Mouse (Mus musculus): ENCODE results near the gene Ocel1.
"Not testable (repeated sequence)": the region's sequence is repeated elsewhere in the genome, so short reads cannot be mapped to it uniquely, and the experiment has no call there.

Ocel1 gene

DNA sequence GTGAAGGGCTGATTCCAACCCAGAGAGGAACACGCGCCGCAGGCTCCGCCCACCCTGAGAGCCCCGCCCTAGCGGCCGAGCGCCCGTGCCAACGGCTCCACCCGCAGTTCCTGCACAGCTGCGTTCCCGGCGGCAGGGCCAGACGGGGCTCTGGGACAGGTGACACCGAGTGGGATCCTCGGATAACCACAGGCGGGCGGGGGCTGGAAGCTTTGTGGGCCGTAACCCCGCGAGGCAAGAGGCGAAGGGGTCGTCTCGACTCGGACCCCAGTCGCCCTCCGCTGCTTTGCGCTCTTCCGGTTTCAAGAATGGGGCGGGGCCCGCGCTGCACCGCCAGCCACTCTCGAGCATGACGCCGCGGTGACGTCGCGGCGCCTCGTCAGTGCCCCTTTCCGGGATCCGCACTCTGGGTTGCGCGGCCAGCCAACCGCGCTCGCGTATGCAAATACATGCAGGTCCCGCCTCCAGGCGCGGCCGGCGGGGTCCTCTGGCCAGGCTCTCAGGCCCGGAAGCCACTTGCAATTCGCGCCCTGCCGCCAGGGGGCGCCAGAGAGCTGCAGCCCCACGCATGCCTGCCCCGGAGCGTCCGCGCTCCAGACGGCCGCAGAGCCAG lies at the start of gene Ocel1:
Ocel1 (plus strand) TSS at position 63 of the 613 bp plus-strand sequence.
- peak; percentile 95 to 99 for DNase-seq (ENCODE audit: low spot score in 2 of 2)

DNA sequence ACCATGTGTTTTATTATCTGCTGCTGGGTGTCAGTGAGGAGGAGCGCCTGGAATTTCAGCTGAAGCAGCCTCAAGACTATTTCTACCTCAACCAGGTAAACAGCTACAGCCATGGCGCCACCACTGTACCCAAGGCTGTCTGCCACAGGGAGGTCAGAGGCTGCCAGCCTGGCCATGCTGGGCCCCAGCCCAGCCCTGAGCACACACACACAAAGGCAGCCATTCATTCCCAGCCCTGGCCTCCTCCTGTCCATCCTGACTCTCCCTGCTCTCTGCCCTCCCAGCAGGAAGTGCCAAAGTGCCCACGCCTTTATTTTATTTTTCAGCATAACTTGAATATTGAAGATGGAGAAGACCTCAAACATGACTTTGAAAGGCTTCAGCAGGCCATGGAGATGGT lies 48.2 kb upstream of the Ocel1 start:
- no peak for DNase-seq (ENCODE audit: low spot score in 2 of 2)

DNA sequence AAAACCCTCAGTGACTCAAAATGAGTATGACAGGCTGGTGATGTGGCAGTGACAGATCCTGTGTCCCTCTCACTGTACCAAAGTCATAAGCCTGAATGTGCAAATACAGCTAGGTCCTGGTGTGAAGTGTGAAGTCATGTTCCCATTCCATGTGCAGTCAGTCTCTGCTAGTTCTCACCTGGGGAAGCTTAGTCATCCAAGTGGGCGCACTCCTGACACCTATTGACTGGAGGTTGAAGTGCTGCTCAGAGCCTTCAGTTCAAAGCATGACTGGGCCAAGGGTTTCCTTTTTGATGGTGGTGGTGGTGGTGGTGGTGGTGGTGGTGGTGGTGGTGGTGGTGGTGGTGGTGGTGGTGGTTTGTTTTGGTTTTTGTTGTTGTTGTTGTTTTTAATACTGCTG lies 46.2 kb upstream of the Ocel1 start:
- peak in 1 of 2 experiments; percentile 17 for DNase-seq (ENCODE audit: low spot score in 2 of 2)

DNA sequence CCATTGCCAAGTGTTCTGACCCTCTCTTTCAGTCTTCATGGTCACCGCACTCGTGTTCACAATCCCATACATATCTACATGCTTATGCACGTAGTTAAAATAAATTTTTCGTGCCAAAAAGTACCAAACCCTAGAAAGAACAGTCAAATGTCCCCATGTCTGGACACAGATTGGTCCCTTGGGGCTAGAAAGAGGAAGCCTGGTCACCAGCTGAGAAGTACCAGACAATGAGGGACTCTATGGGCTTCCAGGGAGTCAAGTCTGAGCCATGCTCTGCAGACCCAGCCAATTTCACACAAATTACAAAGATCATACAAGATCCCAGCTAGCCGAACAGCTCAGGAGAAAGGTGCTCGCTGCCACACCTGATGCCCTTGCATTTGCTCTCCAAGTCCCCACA lies 33.3 kb upstream of the Ocel1 start:
- DNase-seq (ENCODE audit: low spot score in 2 of 2), result not testable (repeated sequence)

DNA sequence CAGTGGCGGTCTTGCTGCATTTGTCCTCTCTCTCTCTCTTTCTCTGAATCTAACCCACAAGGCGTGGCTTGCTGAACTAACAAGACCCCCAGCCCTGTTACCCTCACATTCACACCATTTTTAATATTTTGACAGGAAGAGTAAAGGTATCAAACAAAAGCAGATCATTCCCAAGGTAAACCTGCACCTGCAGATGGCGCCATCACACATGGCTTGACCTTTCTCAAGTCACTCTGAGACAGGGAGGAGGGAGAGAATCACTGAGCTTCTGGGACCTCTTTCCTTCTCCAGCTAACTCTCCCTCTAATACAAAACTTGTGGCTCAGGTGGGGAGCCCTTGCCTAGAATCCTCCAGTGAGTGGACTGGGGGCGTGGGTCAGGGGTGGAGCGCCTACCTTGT lies 30.5 kb upstream of the Ocel1 start:
- no peak for DNase-seq (ENCODE audit: low spot score in 2 of 2)

DNA sequence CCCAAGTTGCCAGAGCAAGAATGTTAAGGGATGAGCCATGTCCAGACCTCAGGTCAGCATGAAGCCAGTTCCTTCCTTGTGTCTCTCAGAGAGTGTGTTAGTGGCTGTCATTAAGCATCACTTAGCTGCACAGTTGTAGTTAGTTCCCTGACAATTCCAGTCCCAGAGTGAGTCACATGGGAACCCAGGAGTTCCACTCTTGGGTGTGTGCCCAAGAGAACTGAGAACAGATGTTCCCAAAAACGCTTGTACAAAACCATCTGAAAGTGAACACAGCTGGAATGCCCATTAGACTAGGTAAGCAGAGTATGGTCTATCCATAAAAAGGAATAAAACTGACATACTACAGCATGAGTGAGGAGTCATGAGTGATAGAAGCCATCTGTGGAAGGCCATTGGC lies 24.5 kb upstream of the Ocel1 start:
- no peak for DNase-seq (ENCODE audit: low spot score in 2 of 2)

DNA sequence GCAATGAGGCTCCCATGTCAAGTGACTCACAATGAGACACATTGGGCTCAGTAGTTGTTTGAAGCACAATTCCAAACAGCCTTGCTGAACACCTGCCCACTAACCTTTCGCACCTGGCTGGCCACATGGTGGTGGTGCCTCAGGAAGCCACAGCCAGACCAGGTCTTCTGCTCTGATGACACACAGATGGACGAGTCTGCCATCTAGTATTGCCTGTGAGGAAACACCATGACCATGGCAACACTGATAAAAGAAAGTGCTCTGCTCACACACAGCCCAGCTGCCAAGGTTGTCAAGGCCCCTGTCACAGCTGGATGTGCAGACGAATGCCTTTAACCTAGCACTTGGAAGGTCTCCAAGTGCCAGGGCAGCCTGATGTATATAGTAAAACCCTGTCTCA lies 20.0 kb upstream of the Ocel1 start:
- no peak for DNase-seq (ENCODE audit: low spot score in 2 of 2)

DNA sequence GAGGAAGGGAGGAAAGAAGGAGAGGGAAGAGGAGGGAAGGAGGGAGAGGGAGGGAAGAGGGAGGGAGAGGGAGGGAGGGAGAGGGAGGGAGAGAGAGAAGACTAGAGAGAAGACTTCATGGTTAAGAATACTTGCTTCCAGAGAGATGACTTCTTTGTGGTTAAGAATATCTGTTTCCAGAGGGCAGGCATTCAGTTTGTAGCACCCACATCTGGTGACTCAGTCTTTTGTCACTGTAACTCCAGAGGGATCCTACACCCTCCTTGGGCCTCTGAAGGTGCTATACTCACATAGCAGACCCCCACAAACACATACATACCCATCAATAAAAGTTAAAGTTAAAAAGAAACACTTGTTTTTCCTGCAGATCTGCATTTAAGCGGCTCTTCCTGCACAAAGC lies 19.6 kb upstream of the Ocel1 start:
- DNase-seq (ENCODE audit: low spot score in 2 of 2), result no peak

DNA sequence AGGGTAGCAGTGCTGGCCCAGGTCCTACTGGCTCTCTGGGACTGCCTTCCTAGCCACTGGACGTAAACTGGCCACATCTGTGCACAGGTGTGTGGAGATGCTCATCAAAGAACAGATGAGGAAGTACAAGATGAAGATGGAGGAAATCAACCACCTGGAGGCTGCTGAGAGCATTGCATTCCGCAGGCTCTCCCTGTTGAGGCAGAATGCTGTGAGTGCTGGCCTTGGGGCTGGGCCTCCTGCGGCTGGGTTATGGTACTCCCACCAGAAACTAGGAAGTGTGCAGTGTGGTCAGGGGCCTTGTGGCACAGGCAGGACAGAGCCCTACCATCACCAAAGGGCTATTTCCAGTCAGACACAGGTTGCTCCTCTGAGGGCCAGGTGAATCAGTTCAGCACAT lies 13.1 kb upstream of the Ocel1 start:
- DNase-seq (ENCODE audit: low spot score in 2 of 2), result no peak

DNA sequence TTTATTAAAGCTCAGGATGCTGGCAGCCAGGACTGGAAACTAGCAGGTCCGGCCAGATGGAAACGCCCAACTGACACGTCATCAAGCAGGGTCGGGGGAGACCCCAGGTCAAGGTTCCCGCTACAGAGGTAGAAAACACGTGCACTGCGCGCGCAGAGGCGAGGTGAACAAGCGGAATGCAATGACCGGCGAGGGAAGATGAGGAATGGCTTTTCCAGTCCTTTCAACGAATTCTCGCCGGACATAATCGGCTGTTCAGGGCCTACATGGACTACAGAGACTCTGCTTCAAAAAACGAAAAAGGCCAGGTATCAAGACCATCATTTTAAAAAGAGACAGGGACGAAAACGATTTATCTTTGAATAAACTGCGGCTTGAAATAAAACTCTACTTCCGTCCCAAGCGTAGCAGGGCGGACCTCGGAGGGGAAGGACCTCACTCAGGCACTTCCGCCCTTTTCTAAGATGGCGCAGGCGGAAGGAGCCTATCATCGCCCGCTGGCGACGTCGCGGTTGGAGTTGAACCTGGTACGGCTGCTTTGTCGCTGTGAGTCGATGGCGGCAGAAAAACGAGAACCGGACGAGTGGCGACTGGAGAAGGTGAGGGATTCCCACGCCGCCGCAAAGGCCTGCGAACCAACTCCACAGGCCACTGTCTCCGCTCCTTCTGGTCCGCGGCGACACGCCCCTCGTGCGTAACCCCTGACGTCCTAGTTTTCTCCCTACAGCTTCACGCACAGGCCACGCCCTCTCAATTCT lies 4.1 kb upstream of the Ocel1 start, which contains the start of gene Use1:
Use1 (plus strand) TSS at position 78 of the 758 bp plus-strand sequence.
- DNase-seq (ENCODE audit: low spot score in 2 of 2), result peak; percentile 95

DNA sequence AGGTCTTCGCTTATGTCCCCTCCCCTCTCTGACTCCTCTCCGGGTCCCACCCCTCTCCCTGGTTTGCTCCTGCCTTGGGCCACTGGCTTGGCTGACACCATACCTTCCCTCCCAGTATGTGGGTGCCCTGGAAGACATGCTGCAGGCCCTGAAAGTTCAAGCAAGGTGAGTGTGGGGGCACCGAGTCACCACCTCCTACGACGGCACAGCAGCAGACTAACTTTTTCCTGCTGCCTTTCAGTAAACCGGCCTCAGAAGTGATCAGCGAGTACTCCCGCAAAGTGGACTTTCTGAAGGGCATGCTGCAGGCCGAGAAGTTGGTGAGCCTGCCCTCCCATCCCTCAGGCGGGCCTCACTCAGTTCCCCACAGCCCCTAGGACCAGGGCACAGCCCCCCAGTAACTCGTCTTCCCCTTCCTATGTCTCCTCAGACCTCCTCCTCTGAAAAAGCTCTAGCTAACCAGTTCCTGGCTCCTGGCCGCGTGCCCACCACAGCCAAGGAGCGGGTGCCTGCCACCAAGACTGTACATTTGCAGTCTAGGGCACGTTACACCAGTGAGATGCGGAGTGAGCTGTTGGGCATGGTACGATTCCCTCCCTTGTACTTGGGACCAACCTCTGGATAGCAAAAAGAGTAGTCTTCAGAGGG lies 3.4 kb upstream of the Ocel1 start:
- no peak for DNase-seq (ENCODE audit: low spot score in 2 of 2)

DNA sequence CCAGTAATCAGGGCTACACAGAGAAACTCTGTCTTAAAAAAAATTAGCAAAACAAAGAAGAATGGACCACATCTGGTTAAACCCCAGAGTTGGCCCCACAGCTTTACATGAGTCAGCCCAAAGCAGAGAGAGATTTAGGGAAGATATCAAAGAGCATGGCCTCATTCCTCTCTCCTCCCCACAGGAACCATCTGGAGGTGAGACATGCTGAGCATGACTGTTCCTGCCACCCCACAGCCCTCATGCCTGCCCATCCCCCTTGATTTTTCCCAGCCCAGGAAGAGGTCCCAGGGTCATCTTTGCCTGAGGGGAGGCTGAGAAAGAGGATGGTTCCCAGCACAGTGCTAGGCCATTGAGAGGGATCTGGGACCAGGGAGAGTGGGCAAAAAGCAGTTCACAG lies 2.7 kb upstream of the Ocel1 start:
- no peak for DNase-seq (ENCODE audit: low spot score in 2 of 2)

DNA sequence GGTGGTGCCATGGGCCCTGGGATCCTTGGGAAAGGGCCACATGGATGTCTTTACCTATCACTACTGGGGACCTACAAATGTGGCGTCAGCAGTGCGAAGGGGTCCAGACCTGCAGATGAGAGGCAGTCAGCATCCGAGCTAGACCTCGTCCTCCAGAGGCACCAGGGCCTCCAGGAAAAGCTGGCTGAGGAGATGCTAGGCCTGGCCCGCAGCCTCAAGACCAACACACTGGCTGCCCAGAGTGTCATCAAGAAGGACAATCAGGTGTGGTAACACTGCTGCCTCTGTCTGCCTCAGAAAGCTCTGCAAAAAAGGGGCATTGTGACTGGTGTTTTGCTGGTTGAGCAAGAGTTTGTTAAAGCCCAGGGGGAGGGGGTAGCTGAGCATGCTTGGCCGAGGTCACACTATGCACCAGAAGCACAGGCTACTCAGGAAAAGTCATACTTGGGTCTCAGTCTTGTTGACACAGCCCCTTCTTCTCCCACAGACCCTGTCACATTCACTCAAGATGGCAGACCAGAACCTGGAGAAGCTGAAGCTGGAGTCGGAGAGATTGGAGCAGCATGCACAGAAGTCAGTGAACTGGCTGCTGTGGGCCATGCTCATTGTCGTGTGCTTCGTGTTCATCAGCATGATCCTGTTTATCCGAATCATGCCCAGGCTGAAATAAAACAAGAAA lies 1.9 kb upstream of the Ocel1 start:
- no peak for DNase-seq (ENCODE audit: low spot score in 2 of 2)

DNA sequence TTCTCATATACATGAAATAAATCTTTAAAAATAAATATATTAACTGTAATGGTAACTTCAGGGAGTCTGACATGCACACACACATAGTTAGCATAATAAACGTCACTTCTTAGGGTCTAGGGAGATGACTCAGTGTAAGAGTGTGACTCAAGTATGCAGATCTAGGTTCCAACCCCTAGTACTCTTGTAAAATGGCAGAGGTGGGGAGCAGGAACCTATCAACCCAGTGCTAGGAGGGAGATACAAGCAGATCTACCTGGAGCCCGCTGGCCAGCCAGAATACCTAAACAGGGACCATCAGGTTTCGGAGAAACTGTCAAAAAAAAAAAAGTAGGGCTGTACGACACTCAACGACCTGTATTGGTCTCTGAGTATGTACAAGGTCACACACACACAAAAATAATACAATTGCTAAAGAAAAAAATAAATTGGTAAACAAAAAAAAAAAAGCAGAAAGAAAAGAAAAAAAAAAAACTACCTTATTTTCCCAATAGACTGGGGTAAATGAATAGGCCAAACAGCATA lies 325 bp upstream of the Ocel1 start:
- no peak for DNase-seq (ENCODE audit: low spot score in 2 of 2)

DNA sequence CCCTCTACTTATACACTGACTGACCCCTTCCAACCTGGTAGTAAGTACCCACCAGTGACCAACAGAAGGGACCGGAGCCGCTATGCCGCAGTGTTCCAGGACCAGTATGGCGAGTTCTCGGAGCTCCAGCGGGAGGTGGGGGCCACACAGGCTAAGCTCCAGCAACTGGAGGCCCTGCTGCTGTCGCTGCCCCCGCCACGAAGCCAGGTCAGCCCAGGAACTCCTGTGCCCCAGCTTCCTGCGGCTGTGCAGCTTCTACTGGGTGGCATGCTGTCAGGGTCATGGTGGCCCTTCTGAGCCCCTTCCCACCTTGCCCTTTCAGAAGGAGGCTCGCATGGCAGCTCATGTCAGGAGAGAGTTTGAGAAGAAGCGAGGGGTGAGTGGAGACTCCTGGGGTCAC lies 1.3 kb downstream of the Ocel1 start:
- no peak for DNase-seq (ENCODE audit: low spot score in 2 of 2)

DNA sequence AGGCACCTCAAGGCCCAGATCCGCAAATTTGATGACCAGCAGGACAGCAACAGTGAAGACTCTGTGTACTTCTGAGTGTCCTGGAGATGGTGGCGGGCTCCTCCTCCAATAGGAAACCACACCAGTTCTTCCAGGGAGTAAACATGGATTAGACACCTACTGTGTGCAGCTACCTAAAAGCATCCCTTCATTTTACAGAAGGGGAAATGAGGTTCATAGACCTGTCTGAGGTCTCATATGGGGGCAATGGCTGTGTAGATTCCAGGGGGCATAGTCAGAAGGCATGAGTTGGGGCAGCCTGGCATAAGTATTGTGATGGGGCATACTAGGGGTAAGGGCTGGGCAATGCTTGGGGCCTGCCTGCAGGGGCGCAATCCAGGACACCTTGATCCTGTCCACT lies 1.9 kb downstream of the Ocel1 start:
- DNase-seq (ENCODE audit: low spot score in 2 of 2), result no peak

DNA sequence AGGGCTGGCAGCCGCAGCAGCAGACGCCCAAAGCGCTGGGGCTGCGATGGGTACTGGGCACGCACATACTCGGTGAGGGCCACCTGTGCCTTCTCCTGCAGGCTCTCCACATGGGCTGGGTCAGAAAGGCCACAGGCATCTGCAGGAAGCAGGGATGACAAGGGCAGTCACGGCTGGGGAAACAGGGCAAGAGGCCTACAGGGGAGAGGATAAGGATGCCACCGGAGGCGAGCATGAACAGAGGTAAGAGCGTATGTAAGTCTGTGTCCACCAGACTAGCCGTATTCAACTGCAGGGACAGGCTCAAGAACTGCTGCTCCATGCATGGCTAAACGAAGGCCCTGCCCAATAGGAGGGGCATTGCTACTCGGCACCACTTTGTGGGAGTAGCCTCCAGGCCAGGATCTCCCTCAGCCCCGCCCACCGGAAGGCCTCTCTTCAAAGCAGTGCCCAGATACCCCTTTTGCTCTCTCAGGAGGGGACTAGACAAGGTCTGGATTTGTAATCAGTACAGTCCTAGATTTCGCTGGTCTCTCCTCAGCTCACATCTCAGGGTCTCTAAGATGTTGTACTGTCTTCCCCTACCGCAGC lies 3.6 kb downstream of the Ocel1 start:
- DNase-seq (ENCODE audit: low spot score in 2 of 2), result no peak

DNA sequence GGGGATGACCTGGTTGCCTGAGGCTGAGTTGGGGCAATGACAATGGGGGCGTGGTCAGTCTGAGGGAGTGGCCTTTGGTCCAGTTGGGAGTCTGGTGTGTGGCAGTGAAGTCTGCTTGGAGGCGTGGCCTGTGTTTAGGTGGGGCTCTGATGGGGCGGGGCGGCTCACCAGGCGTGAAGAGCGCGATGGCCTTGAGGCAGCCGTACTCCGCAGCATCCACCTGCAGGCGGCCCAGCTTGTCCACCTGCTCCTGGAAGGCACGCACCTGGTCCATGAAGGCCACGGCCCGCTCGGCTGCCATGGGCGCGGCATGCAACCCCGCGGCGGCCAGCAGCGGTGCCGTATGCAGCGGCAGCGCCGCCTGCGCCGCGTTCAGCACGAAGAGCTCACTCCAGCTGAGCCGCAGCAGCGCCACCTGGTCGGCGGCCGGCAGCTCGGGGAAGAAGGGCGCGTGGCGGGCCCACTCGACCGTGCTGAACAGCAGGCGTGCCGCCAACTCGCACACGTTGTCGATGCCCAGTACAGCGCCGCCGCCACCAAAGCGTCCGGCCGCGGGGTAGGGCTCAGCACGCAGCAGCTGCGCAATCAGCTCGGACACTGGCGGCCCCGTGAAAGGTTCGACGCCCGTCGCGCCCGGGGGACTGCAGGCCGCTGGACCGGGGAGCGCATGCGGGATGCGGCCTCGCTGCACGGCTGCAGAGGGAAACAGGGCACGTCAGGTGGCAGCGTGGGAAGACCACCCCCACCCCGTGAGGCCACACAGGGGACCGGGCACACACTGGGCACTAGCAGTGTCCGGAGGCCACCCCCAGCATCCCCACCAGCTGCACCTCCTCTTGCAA lies 4.7 kb downstream of the Ocel1 start:
- DNase-seq (ENCODE audit: low spot score in 2 of 2), result peak; percentile 57 to 78

DNA sequence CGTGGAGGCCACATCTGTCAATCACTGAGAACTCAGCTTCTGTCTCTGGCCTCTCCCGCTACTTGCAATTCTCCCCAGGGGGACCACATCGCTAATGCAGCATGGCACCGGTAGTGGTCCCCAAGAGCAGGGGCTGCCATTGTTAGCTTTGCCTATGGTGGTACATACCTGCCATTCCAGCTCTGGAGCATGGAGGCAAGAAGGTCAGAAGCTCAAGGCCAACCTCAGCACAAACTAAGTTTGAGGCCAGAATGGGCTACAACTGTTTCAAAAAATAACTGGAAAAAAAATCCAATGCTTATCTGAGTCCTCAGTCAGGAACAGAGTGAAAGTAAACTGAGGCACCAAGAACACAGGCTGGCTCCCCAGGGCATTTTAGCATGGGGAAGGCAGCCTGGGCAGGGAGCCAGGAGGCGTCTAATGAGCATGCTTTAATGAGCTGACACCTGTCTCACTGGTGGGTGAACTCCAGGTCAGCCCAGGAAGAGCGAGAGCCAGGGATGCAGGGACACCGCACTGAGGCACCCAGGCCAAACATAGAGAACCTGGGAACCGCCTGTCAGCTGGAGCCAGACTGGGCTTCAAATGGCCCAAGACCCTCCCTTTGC lies 5.4 kb downstream of the Ocel1 start:
- no peak for DNase-seq (ENCODE audit: low spot score in 2 of 2)

DNA sequence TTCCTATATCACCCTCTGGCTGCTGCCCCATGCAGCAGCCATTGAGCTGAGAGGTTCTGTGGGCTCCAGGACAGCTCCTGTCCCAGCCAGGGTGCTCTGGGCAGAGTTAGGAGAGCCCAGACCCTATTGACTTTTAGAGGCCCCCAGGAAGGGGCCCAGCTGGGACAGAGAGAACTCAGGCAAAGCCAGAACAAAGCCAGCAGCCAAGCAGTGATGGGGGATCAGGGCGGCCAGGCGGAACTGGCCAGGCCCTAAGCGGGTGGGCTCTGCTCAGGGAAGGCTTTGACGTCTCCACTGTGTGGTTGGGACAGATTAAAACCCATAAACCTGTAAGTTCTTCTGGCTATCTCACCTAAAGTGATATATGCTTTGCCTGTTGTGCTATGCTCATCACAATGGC lies 7.9 kb downstream of the Ocel1 start:
- DNase-seq (ENCODE audit: low spot score in 2 of 2), result no peak

Data from frontal cortex, postnatal 36 days (tissue).